ENCODE assay signal across 9 mouse cellular contexts in genomic region chr10:49782061-49782460, GRCm38 (mm10). TPM values are rescaled to one million over a fixed set of nuclear protein-coding genes. Genes with fewer than 3 reads are reported as not detected.
DNase-seq lines count a peak whose midpoint lies in the region; ATAC-seq and TF ChIP-seq lines count a peak whose summit lies in the region.
"Had no signal": no experiment of that assay in that cellular context is flagged by ENCODE, and none has a peak within 500 bp of the region (broad histone marks: within the 10 kb centered on the region; RNA-seq: fewer than 3 reads in every experiment).

No protein-coding gene starts in this region.

- H3K4me2 ChIP-seq in kidney, embryonic 15.5 days, result peak overlapping the region; percentile 86
- H3K4me2 ChIP-seq in intestine, embryonic 14.5 days (ENCODE audit: low read length), result peak overlapping the region; percentile 78
- peak overlapping the region; percentile 66 for H3K4me2 ChIP-seq in midbrain, postnatal 0 days (ENCODE audit: low read depth, low read length, poor library complexity, severe bottlenecking)

- H3K9ac ChIP-seq in kidney, embryonic 15.5 days, result no peak overlapping the region
- no peak overlapping the region for H3K9ac ChIP-seq in intestine, embryonic 14.5 days (ENCODE audit: low read length)
- peak overlapping the region; percentile 73 for H3K9ac ChIP-seq in midbrain, postnatal 0 days (replicated peaks; ENCODE audit: low read length, poor library complexity, severe bottlenecking)

- H3K4me1 ChIP-seq in kidney, embryonic 15.5 days, result peaks cover 16% of the 10 kb centered on the region; the same call in 1 of the 2 replicates
- H3K4me1 ChIP-seq in forebrain, embryonic 10.5 days, result peaks cover 64% of the 10 kb centered on the region
- no peaks in the 10 kb centered on the region; the same call in 1 of the 2 replicates for H3K4me1 ChIP-seq in intestine, embryonic 14.5 days (replicated peaks; ENCODE audit: control insufficient read depth, insufficient read depth, low read length)
- H3K4me1 ChIP-seq in midbrain, postnatal 0 days (ENCODE audit: insufficient read depth, low read length), result peaks cover 4% of the 10 kb centered on the region; the same call in 1 of the 2 replicates

- H3K4me3 ChIP-seq in kidney, embryonic 15.5 days (replicated peaks), result peak overlapping the region; percentile 54
- peak overlapping the region; percentile 66 for H3K4me3 ChIP-seq in forebrain, embryonic 10.5 days
- H3K4me3 ChIP-seq in intestine, embryonic 14.5 days (ENCODE audit: low read depth, low read length), result peak overlapping the region; percentile 48
- H3K4me3 ChIP-seq in midbrain, postnatal 0 days (ENCODE audit: low read depth, low read length), result peak overlapping the region; percentile 42

- peaks cover 29% of the 10 kb centered on the region for H3K27me3 ChIP-seq in kidney, embryonic 15.5 days
- 0 out of 2 replicates have a peak, but pooled peaks cover 2% of the 10 kb centered on the region for H3K27me3 ChIP-seq in forebrain, embryonic 10.5 days (ENCODE audit: poor library complexity, severe bottlenecking)
- peaks cover 8% of the 10 kb centered on the region for H3K27me3 ChIP-seq in intestine, embryonic 14.5 days (replicated peaks; ENCODE audit: control insufficient read depth, insufficient read depth, low read length)
- H3K27me3 ChIP-seq in midbrain, postnatal 0 days (ENCODE audit: insufficient read depth, low read length), result no peaks in the 10 kb centered on the region

- no peak for DNase-seq in kidney, adult 18-20 months
- no peak for DNase-seq in forebrain, embryonic 10.5 days (ENCODE audit: extremely low spot score, low spot score)
- DNase-seq in intestine, embryonic 14.5 days (ENCODE audit: low spot score), result no peak
- DNase-seq in midbrain, postnatal 0 days (ENCODE audit: low spot score), result no peak
- no peak for DNase-seq in layer of hippocampus, adult 11-12 months (ENCODE audit: low spot score)
- DNase-seq in urinary bladder, postnatal 36 days (ENCODE audit: low spot score in 2 of 2), result no peak
- no peak for DNase-seq in cerebellum, adult 11-12 months

- TF ChIP-seq CTCF in midbrain, postnatal 0 days (IDR thresholded peaks at IDR 0.05), result no peak

- H3K9me3 ChIP-seq in kidney, embryonic 15.5 days (replicated peaks), result no peaks in the 10 kb centered on the region
- H3K9me3 ChIP-seq in forebrain, embryonic 10.5 days, result no peaks in the 10 kb centered on the region
- no peaks in the 10 kb centered on the region for H3K9me3 ChIP-seq in intestine, embryonic 14.5 days (ENCODE audit: control insufficient read depth, low read length)
- H3K9me3 ChIP-seq in midbrain, postnatal 0 days (ENCODE audit: low read length), result no peaks in the 10 kb centered on the region
- H3K9me3 ChIP-seq: G1E had no signal

- WGBS in kidney, embryonic 15.5 days, result under 1% methylated on average over 7 of the region's 7 CpGs
- WGBS in forebrain, embryonic 10.5 days, result 4% methylated on average over 7 of the region's 7 CpGs
- 7% methylated on average over 7 of the region's 7 CpGs for WGBS in intestine, embryonic 14.5 days
- 2% methylated on average over 7 of the region's 7 CpGs for whole genome bisulfite sequencing in midbrain, postnatal 0 days

- H3K27ac ChIP-seq in kidney, embryonic 15.5 days, result no peak overlapping the region
- peak overlapping the region; percentile 87 for H3K27ac ChIP-seq in forebrain, embryonic 10.5 days
- H3K27ac ChIP-seq in intestine, embryonic 14.5 days (ENCODE audit: low read depth), result no peak overlapping the region
- peak overlapping the region; percentile 84 for H3K27ac ChIP-seq in midbrain, postnatal 0 days (ENCODE audit: low read depth, low read length)

- H3K36me3 ChIP-seq in kidney, embryonic 15.5 days, result no peaks in the 10 kb centered on the region
- no peaks in the 10 kb centered on the region for H3K36me3 ChIP-seq in forebrain, embryonic 10.5 days (replicated peaks)
- H3K36me3 ChIP-seq in intestine, embryonic 14.5 days (ENCODE audit: control insufficient read depth, insufficient read depth, low read length), result no peaks in the 10 kb centered on the region
- no peaks in the 10 kb centered on the region for H3K36me3 ChIP-seq in midbrain, postnatal 0 days (ENCODE audit: insufficient read depth, low read length)
- H3K36me3 ChIP-seq: G1E had no signal

- no peak for ATAC-seq in kidney, embryonic 15.5 days (replicated peaks; ENCODE audit: low FRiP score)
- no peak for ATAC-seq in intestine, embryonic 14.5 days (replicated peaks; ENCODE audit: low FRiP score, low TSS enrichment, low read depth)
- ATAC-seq in midbrain, postnatal 0 days (ENCODE audit: low FRiP score), result peak; percentile 31; the same call in 1 of the 2 replicates

RNA-seq across cellular contexts. Expression of gene Grik2, which starts 6.5 kb away (rescaled TPM):
- 3.6 and 4.9 TPM in 2 replicates for polyA plus RNA-seq in kidney, embryonic 15.5 days (2015; fragmentation: Nextera tagmentation; extraction: Ambion mirVana)
- polyA plus RNA-seq in forebrain, embryonic 10.5 days (2016; fragmentation: Nextera tagmentation; extraction: Ambion mirVana), result 7.8 and 8.4 TPM in 2 replicates
- 5.7 and 6.1 TPM in 2 replicates for polyA plus RNA-seq in intestine, embryonic 14.5 days (2014; fragmentation: Nextera tagmentation; extraction: Ambion mirVana)
- 145 and 151 TPM in 2 replicates for total RNA-seq in midbrain, postnatal 0 days (2014; rRNA removed)
- 25.6 and 28.7 TPM in 2 replicates for polyA plus RNA-seq in midbrain, postnatal 0 days (2015; fragmentation: Nextera tagmentation; extraction: Ambion mirVana)
- polyA plus RNA-seq: G1E had no signal

Comparison
In these comparisons a context has a peak if more than half of its experiments do, and no peak if none do; other contexts are left out.
1. H3K27ac ChIP-seq: peak in forebrain, embryonic 10.5 days (single experiment) and midbrain, postnatal 0 days (single experiment); none in kidney, embryonic 15.5 days (single experiment) and intestine, embryonic 14.5 days (single experiment).
2. Peak in every context shown above with its lines, with median percentiles within 50 percentile points of each other: H3K4me2 ChIP-seq and H3K4me3 ChIP-seq.